Mouse (Mus musculus) Patski (cell line): ENCODE data around the gene Cyba. TPM values are rescaled to one million over a fixed set of nuclear protein-coding genes. Genes with fewer than 3 reads are reported as not detected.

Experiments
- ATAC-seq: fragments of 100-300 bp; one replicate; pipeline ENCODE4 v1.8.0; 2021
- CTCF ChIA-PET: fragments of 350-600 bp; sonication (Branson Sonifier 250); formaldehyde crosslinking; loops from one replicate; lab custom pipeline; 2022; ENCODE audit warnings: inconsistent platforms; lab: Charles Lee
- POLR2A ChIA-PET: fragments of 350-600 bp; sonication (Branson Sonifier 250); formaldehyde crosslinking; loops from one replicate; lab custom pipeline; 2022; ENCODE audit warnings: antibody characterized with exemption, inconsistent platforms; lab: Charles Lee
- DNase-seq: peaks from one replicate; pipeline ENCODE4 v3.0.0-alpha.2; 2011; ENCODE audit warnings: low read depth, low spot score
- H3K27me3 ChIP-seq: fragments of 371-371 bp; one replicate; pipeline ENCODE4 v1.5.1; 2021
- CTCF ChIP-seq: fragments of 100-300 bp; IDR thresholded peaks from one replicate; pipeline ENCODE4 v1.5.1; 2021
- in situ Hi-C: fragments of 300-500 bp; cut with MboI; formaldehyde crosslinking; loops from 3 replicates; pipeline ENCODE4 v1.11.1; 2018; ENCODE audit warnings: low pct_unique_long_range_greater_than_20kb, mixed read lengths
- polyA plus RNA-seq: library from polyadenylated mRNA; unstranded; gene quantifications from one replicate; pipeline ENCODE4 v1.2.3, GENCODE M21; 2021

The Cyba gene
- polyA plus RNA-seq, 1 experiment from 2014 or later: 288 TPM

DNA sequence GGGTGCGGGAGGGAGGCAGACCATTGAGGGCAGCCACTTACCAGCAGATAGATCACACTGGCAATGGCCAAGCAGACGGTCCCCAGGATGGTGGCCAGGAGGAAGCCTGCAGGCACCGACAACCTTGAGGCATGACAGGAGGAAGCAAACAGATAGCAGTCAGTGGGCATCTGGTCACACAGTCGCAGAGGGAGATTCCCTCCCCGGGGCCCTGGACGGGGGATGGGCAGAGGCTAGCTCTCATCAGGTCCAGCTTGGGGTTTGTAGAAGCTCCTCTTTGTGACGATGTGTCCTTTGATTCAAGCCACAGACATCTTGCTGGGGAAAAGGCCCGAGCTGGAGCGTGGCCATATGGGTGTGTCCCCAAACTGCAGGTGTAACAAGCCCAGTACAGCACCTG lies 6.6 kb downstream of the Cyba start:
- ChIA-PET POLR2A (no interaction called here), CTCF (interaction anchor here (1.9 kb wide), 1 partner anchor 17 kb away, joined by 6 read pairs; the partner anchor contains the start of gene Mvd)
- in situ Hi-C loops: no loop called here
- DNase-seq: no peak
- no peak for TF ChIP-seq CTCF
- H3K27me3 ChIP-seq: no peaks in the 10 kb centered on the region
- no peak for ATAC-seq

DNA sequence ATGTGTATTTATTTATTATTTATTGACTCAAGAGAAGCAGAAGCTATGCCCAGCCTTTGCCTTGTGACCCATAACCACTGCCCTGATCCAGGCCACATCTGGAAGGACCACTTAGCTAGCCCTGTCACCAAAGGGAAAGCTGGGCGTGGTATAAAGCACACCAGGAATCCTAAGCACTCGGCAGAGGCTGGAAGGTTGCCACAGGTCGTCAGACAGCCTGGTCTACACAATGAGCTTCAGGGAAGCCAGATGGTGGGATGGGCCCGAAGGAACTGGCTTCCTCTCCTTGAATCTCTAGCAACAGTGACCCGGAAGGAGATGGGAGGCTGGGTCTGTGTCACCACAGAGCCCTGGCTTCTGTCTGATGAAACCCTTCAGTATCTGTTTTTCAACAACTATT lies 9.1 kb downstream of the Cyba start:
- POLR2A ChIA-PET: no interaction called here
- DNase-seq (no peak), ATAC-seq (peak; percentile 22)
- H3K27me3 ChIP-seq: no peaks in the 10 kb centered on the region
- in situ Hi-C loops: no loop called here
- CTCF ChIA-PET: interaction anchor here (0.7 to 1.3 kb wide), 3 partner anchors 12 to 20 kb away, joined by 3 read pairs; no protein-coding TSS in a partner anchor
- no peak for TF ChIP-seq CTCF

DNA sequence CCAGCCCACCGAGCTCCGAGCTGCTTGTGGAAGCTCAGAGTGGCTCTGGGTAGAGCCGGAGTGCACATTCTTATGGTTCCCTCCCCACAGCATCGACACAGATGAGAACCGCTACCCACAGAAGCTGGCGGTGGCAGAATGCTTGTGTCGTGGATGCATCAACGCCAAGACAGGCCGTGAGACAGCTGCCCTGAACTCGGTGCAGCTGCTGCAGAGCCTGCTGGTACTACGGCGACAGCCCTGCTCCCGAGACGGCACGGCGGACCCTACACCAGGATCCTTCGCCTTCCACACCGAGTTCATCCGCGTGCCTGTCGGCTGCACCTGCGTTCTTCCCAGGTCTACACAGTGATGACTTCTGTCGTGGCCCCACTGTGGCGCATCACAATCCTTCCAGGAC lies 9.5 kb downstream of the Cyba start:
- H3K27me3 ChIP-seq: no peaks in the 10 kb centered on the region
- ATAC-seq (no peak), DNase-seq (no peak)
- in situ Hi-C loops: no loop called here
- POLR2A ChIA-PET: interaction anchor here (0.6 to 1.4 kb wide), 4 partner anchors 34 to 75 kb away, joined by 3 to 4 read pairs (median 3); no protein-coding TSS in a partner anchor
- no peak for TF ChIP-seq CTCF
- CTCF ChIA-PET: interaction anchor here (1.1 to 1.3 kb wide), 2 partner anchors 14 to 20 kb away, joined by 3 read pairs; no protein-coding TSS in a partner anchor

DNA sequence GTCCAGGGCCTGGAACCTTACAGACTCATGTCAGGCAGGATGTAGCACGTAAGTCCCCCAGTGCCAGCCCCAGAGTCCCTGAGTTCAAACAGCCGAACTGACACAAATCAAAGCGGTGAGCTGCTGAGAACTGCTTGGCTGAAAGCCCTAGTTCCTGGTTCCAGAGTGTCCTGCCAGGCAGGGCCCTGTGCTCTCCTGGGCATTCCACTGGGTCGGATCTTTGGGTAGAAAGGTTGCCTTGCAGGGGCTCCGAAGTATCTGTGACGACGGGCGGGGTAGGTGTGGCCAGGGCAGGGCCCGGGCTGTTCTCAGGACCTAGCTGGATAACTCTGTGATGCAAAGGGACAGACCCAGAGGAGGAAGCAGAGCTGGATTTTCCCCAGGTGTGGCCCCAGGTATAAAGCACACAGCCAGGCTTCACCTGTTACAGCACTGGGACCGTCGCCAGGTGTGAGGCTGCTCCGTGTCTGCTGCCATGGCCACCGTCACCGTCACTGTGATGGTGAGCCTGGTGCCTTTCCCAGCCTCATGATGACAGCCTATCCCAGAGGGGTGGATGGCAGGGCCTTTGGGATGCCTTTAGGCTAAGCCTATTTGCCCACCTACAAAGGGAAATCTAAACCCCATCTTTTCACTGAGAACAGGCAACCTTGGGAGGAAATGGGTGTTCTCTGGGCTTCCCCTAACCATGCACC lies 11.2 kb downstream of the Cyba start, which contains the start of gene Il17c:
TSS of gene Il17c (plus strand) at position 645 of the 695 bp plus-strand sequence.
- ChIA-PET POLR2A (interaction anchor here (1.4 to 1.7 kb wide), 2 partner anchors 10 to 53 kb away, joined by 4 to 7 read pairs; no protein-coding TSS in a partner anchor), CTCF (no interaction called here)
- in situ Hi-C loops: no loop called here
- H3K27me3 ChIP-seq: no peaks in the 10 kb centered on the region
- DNase-seq (no peak), ATAC-seq (no peak)
- TF ChIP-seq CTCF: no peak

DNA sequence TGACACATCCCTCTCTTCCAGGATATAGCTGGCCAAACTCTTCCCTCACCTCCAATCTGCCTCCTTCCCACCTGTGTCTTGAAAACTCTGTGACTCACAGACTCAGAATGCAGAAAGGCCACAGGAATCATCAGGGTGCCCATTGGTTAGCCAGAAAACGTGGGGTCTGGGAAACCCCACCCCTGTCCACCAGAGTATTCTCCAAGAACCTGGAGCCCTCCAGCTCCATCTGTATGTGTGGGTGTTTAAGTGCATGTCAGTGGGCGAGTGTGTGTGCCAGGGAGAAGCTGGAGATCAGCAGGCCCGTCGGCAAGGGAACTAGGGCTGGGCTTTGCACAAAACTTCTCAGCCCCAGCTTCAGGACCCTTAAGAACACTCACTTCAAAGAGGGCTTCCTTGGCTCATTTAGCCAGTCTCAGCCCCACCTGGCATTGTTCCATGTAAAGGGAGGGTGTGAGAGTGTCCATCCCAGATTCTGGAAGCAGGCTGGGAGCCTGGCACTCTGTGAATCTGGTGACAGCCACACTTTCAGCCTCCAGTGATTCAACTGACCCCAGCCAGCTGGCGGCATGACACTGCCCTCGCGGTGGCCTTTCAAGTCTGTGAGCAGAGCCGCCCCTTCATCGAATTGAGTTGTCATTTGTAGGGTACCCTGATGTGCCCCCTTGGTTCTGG lies 12.7 kb downstream of the Cyba start:
- CTCF ChIA-PET: no interaction called here
- TF ChIP-seq CTCF: no peak
- in situ Hi-C loops: no loop called here
- POLR2A ChIA-PET: no interaction called here
- ATAC-seq (no peak), DNase-seq (no peak)
- H3K27me3 ChIP-seq: no peaks in the 10 kb centered on the region

DNA sequence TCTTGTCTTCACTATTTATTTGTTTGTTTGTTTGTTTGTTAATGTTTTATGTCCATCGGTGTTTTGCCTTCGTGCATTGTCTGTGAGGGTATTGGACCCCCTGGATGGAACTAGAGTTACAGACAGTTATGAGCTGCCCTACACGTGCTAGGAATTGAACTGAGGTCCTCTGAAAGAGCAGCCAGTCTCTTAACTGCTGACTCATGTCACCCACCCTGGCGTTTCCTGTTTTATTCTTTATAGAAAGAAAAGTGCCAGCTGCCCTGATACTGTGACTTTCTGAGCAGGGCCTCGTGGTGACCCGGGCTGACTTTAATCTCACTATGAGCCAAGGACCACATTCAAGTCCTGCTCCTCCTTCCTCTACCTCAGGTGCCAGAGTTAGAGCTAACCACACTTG lies 17.2 kb downstream of the Cyba start:
- no peak for TF ChIP-seq CTCF
- ChIA-PET POLR2A (no interaction called here), CTCF (no interaction called here)
- ATAC-seq: no peak
- no peak for DNase-seq
- no peaks in the 10 kb centered on the region for H3K27me3 ChIP-seq
- in situ Hi-C loops: no loop called here

DNA sequence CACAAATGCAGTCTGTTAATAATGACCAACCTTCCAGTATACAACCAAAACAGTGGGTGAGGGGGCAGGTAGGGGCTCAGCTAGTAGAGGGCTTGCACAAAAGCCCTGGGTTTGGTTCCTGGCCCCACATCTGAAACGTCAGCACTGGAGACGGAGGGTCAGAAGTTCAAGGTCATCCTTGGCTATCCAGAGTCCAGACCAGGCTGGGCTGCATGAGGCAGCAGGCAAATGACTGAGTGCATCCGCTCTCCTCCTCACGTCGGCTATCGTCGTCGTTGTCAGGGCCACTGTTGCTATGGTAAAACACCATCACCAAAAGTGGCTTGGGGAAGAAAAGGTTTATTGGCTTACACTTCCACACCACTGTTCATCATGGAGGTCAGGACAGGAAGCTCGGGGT lies 18.4 kb downstream of the Cyba start:
- no peak for TF ChIP-seq CTCF
- ATAC-seq: no peak
- no peak for DNase-seq
- no peaks in the 10 kb centered on the region for H3K27me3 ChIP-seq
- ChIA-PET CTCF (no interaction called here), POLR2A (no interaction called here)
- in situ Hi-C loops: no loop called here

DNA sequence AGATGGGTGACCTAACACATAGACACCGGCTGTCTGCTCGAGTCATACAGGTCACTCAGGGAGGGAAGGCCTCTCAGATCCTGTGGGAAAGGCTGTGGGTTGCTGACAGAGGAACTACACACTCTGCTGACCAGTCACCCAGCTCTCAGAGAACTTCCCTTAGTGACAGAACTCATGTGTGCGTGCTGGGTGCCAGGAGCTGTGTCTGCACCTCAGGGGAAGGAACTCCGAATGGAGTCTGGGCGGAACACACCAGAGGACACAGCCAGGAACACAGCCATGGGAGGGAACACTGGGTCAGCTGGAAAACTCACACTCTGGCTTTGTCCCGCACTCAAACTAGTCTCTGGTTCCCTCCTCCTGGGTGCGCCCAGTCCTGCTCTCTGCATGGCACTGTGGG lies 25.1 kb downstream of the Cyba start:
- H3K27me3 ChIP-seq: no peaks in the 10 kb centered on the region
- TF ChIP-seq CTCF: no peak
- ATAC-seq (no peak), DNase-seq (no peak)
- in situ Hi-C loops: no loop called here
- POLR2A ChIA-PET: no interaction called here
- CTCF ChIA-PET: no interaction called here

DNA sequence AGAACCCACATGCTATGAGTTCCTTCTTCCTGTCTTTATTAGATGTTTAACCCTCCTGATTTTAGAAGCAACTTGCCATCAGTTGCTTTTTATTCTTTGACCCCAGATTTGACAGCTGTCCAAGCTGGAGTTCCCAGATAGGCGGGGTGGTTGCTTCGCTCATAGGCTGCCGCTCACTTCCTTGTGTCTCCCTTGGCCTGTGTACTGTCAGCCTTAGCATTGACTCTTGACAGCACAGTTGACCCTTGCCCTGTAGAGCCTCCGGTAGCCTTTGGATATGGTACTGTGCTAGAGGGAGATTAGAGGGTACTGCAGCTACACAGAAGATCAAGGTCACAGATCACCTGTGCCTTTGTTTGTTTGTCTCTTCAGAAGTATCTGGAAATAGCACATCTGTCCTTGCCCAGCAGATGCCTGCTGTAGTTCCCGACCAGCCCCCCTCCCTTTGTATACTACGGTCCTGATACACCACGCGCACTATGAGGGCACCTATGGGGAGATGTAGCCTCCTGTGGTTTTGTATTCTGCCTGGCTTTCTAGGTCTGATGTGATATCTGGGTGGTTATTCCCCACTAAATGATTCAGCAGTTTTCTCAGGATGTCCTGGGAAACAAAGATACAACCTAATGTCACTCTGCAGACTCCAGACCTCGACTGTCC lies 27.5 kb downstream of the Cyba start:
- in situ Hi-C loops: no loop called here
- ChIA-PET POLR2A (interaction anchor here (0.8 kb wide), 1 partner anchor 12 kb away, joined by 3 read pairs; no protein-coding TSS in a partner anchor), CTCF (no interaction called here)
- no peaks in the 10 kb centered on the region for H3K27me3 ChIP-seq
- no peak for DNase-seq
- no peak for ATAC-seq
- TF ChIP-seq CTCF: no peak

DNA sequence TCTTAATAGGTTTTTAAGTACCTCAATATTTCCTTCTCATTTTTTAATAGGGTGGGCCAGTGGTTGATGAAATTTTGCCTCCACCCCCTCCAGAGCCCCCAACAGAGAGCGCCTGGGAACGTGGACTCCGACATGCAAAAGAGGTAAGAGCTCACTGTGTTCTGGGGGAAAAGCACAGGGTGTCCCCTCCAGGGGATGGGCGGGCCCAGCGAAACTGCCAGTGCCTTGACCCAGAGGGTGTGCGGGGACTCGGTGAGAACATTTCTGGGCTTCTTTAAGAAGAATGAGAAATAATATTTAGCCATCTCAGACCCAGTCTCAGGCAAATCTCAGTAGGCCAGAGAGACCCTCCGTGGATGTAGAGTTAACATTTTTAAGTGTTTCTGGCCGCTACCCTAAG lies 34.5 kb downstream of the Cyba start:
- TF ChIP-seq CTCF: no peak
- POLR2A ChIA-PET: interaction anchor here (1.3 kb wide), 1 partner anchor 55 kb away, joined by 3 read pairs; no protein-coding TSS in a partner anchor
- DNase-seq (no peak), ATAC-seq (no peak)
- no peaks in the 10 kb centered on the region for H3K27me3 ChIP-seq
- CTCF ChIA-PET: interaction anchor here (0.9 kb wide), 1 partner anchor 9 kb away, joined by 3 read pairs; no protein-coding TSS in a partner anchor
- in situ Hi-C loops: no loop called here
